Comparison of ENCODE assay signal across 20 mouse cellular contexts in genomic region chr13:95382418-95382817, GRCm38 (mm10). TPM values are rescaled to one million over a fixed set of nuclear protein-coding genes. Genes with fewer than 3 reads are reported as not detected.
DNase-seq lines count a peak whose midpoint lies in the region; ATAC-seq and TF ChIP-seq lines count a peak whose summit lies in the region.
"Had no signal": no experiment of that assay in that cellular context is flagged by ENCODE, and none has a peak within 500 bp of the region (broad histone marks: within the 10 kb centered on the region; RNA-seq: fewer than 3 reads in every experiment).

No protein-coding gene starts in this region.

- no peaks in the 10 kb centered on the region for H3K36me3 ChIP-seq in heart, postnatal 0 days (replicated peaks; ENCODE audit: control insufficient read depth, insufficient read depth, low read length)
- H3K36me3 ChIP-seq: embryonic facial prominence, embryonic 13.5 days; hindbrain, embryonic 13.5 days had no signal

- no peak overlapping the region for H3K9ac ChIP-seq in heart, postnatal 0 days (replicated peaks; ENCODE audit: low read depth, low read length)
- H3K9ac ChIP-seq: embryonic facial prominence, embryonic 13.5 days; hindbrain, embryonic 13.5 days had no signal

- no peak overlapping the region for H3K4me2 ChIP-seq in heart, postnatal 0 days (ENCODE audit: low read depth, low read length)
- H3K4me2 ChIP-seq: embryonic facial prominence, embryonic 13.5 days; hindbrain, embryonic 13.5 days had no signal

- peaks cover 8% of the 10 kb centered on the region; the same call in 1 of the 2 replicates for H3K4me1 ChIP-seq in heart, postnatal 0 days (ENCODE audit: control insufficient read depth, insufficient read depth)
- H3K4me1 ChIP-seq in bone marrow macrophage, adult 2 months (ENCODE audit: control insufficient read depth, insufficient read depth, low read length): peaks cover 18% of the 10 kb centered on the region
- H3K4me1 ChIP-seq: embryonic facial prominence, embryonic 13.5 days; hindbrain, embryonic 13.5 days had no signal

- peak; percentile 68 for ATAC-seq in heart, postnatal 0 days (ENCODE audit: insufficient read depth, low read depth)
- peak; percentile 96 for ATAC-seq in megakaryocyte progenitor cell, adult 5-6 weeks (replicated peaks; ENCODE audit: poor library complexity)
- ATAC-seq: activated CD4-positive, CD25-positive, alpha-beta regulatory T cell, adult 4 months; forebrain, embryonic 16.5 days; Patski had no signal

- no peaks in the 10 kb centered on the region for H3K27me3 ChIP-seq in heart, postnatal 0 days (ENCODE audit: control insufficient read depth, insufficient read depth, low read length)
- H3K27me3 ChIP-seq: embryonic facial prominence, embryonic 13.5 days; Patski had no signal

- no peak overlapping the region for H3K4me3 ChIP-seq in heart, postnatal 0 days (ENCODE audit: low read depth, low read length)
- H3K4me3 ChIP-seq in bone marrow macrophage, adult 2 months (ENCODE audit: insufficient read depth, low read length): no peak overlapping the region
- H3K4me3 ChIP-seq: embryonic facial prominence, embryonic 13.5 days; hindbrain, embryonic 13.5 days had no signal

- DNase-seq in gastrocnemius, adult 18-20 months (ENCODE audit: low spot score): peak; percentile 52
- no peak for DNase-seq in gastrocnemius, postnatal 36 days
- DNase-seq in heart, postnatal 0 days (ENCODE audit: low spot score): no peak
- no peak for DNase-seq in heart, postnatal 14 days
- no peak for DNase-seq in left cerebral cortex, postnatal 4 days
- no peak for DNase-seq in urinary bladder, postnatal 36 days (ENCODE audit: low spot score in 2 of 2)
- DNase-seq: B cell, adult 2 months; cerebellum, adult 8-10 months; midbrain, embryonic 14.5 days; retina, postnatal 1 day; right cerebral cortex, postnatal 4 days; thymus, adult 18-20 months had no signal

- no peak for TF ChIP-seq POLR2A in bone marrow macrophage, adult 2 months (IDR thresholded peaks at IDR 0.05; ENCODE audit: borderline replicate concordance, low read depth, low read length)

- intact Hi-C loops in gastrocnemius, postnatal 36 days (cut with DNase I): no loop called here
- intact Hi-C loops in heart, postnatal 14 days (cut with DNase I): no loop called here
- intact Hi-C loops in left cerebral cortex, postnatal 4 days (cut with DNase I): no loop called here

- no peak for TF ChIP-seq CTCF in heart, postnatal 0 days (IDR thresholded peaks at IDR 0.05; ENCODE audit: low read depth)
- no peak for TF ChIP-seq CTCF in bone marrow macrophage, adult 2 months (IDR thresholded peaks at IDR 0.05; ENCODE audit: low read depth, low read length)

- no peak overlapping the region for H3K27ac ChIP-seq in heart, postnatal 0 days (ENCODE audit: low read depth)
- peak overlapping the region; percentile 43 for H3K27ac ChIP-seq in bone marrow macrophage, adult 2 months (ENCODE audit: insufficient read depth, low read depth, low read length)
- H3K27ac ChIP-seq: embryonic facial prominence, embryonic 13.5 days; hindbrain, embryonic 13.5 days; macrophage had no signal

- no peak for TF ChIP-seq EP300 in heart, postnatal 0 days (IDR thresholded peaks at IDR 0.05; ENCODE audit: low read depth)

- 16% methylated on average over 5 of the region's 5 CpGs for WGBS in heart, postnatal 0 days

- H3K9me3 ChIP-seq in heart, postnatal 0 days (replicated peaks; ENCODE audit: control insufficient read depth, low read length): no peaks in the 10 kb centered on the region
- H3K9me3 ChIP-seq: embryonic facial prominence, embryonic 13.5 days; hindbrain, embryonic 13.5 days had no signal

RNA-seq across cellular contexts. Expression of gene Aggf1, which starts 7.3 kb away (rescaled TPM):
- 10 to 100 TPM; 16.5 to 17.7 TPM for total RNA-seq in gastrocnemius, adult 18-20 months (2021)
- total RNA-seq in gastrocnemius, postnatal 36 days (2021): 10 to 100 TPM; 14.0 to 15.8 TPM
- 14.8 and 17.9 TPM in 2 replicates for total RNA-seq in heart, postnatal 0 days (2014; rRNA removed; ENCODE audit: low replicate concordance)
- 16.6 and 19.0 TPM in 2 replicates for polyA plus RNA-seq in heart, postnatal 0 days (2015; fragmentation: Nextera tagmentation; extraction: Ambion mirVana)
- 10 to 100 TPM; 21.8 to 22.1 TPM for total RNA-seq in heart, postnatal 14 days (2021)
- polyA plus RNA-seq in bone marrow macrophage, adult 2 months (2012; ENCODE audit: insufficient read depth, insufficient read length, missing spikeins): 37.5 and 38.1 TPM in 2 replicates
- 31.9 and 34.5 TPM in 2 replicates for total RNA-seq in megakaryocyte progenitor cell, adult 5-6 weeks (2015)
- 49.5 and 57.0 TPM in 2 replicates for total RNA-seq in megakaryocyte progenitor cell, adult 5-6 weeks (2017)
- 10 to 100 TPM; 38.1 to 39.8 TPM for total RNA-seq in left cerebral cortex, postnatal 4 days (2021)

RNA-seq across cellular contexts. Expression of gene Zbed3, which starts 59.0 kb away (rescaled TPM):
- 1 to 10 TPM; 4.2 to 4.8 TPM for total RNA-seq in gastrocnemius, adult 18-20 months (2021)
- 1 to 10 TPM; 5.0 to 5.8 TPM for total RNA-seq in gastrocnemius, postnatal 36 days (2021)
- 26.7 and 36.7 TPM in 2 replicates for total RNA-seq in heart, postnatal 0 days (2014; rRNA removed; ENCODE audit: low replicate concordance)
- polyA plus RNA-seq in heart, postnatal 0 days (2015; fragmentation: Nextera tagmentation; extraction: Ambion mirVana): 30.6 and 32.1 TPM in 2 replicates
- total RNA-seq in heart, postnatal 14 days (2021): 10 to 100 TPM; 17.8 to 19.7 TPM
- polyA plus RNA-seq in bone marrow macrophage, adult 2 months (2012; ENCODE audit: insufficient read depth, insufficient read length, missing spikeins): 9.9 and 10.9 TPM in 2 replicates
- total RNA-seq in megakaryocyte progenitor cell, adult 5-6 weeks (2015): 37.9 and 45.4 TPM in 2 replicates
- total RNA-seq in megakaryocyte progenitor cell, adult 5-6 weeks (2017): 7.9 and 8.5 TPM in 2 replicates
- total RNA-seq in left cerebral cortex, postnatal 4 days (2021): 10 to 100 TPM; 17.4 to 20.0 TPM
